Mouse (Mus musculus) brain, adult 2 months (tissue): Measurements from ENCODE around the gene Gpr65.
A peak's percentile ranks its signal among the peaks of the same experiment; 100 is the strongest.
"Not testable (repeated sequence)": the region's sequence is repeated elsewhere in the genome, so short reads cannot be mapped to it uniquely, and the experiment has no call there.

ENCODE experiments used
- DNase-seq: peaks from one replicate; pipeline ENCODE4 v3.0.0; 2011; ENCODE audit warnings: low read depth, low spot score

Gpr65 gene

GRCm38 (mm10) chr12:98268441-98269369 is at the start of gene Gpr65:
Gpr65 (plus strand) TSS chr12:98268635.
- no peak for DNase-seq

GRCm38 (mm10) chr12:98223286-98223685 is 45.1 kb upstream of the Gpr65 start:
- no peak for DNase-seq

- no peak for DNase-seq
These were observed 41.4 kb upstream of the Gpr65 start for GRCm38 (mm10) chr12:98227037-98227436.

- DNase-seq: not testable (repeated sequence)
These were observed 30.0 kb upstream of the Gpr65 start for GRCm38 (mm10) chr12:98238478-98238877.

GRCm38 (mm10) chr12:98244161-98244560 is 24.3 kb upstream of the Gpr65 start:
- DNase-seq: peak; percentile 82

- DNase-seq: no peak
These were observed 23.6 kb upstream of the Gpr65 start for GRCm38 (mm10) chr12:98244865-98245264.

GRCm38 (mm10) chr12:98246835-98247234 is 21.6 kb upstream of the Gpr65 start:
- peak; percentile 54 for DNase-seq

- DNase-seq: peak; percentile 38
These were observed 18.8 kb upstream of the Gpr65 start for GRCm38 (mm10) chr12:98249671-98250070.

GRCm38 (mm10) chr12:98250327-98250726 is 18.1 kb upstream of the Gpr65 start:
- no peak for DNase-seq

- DNase-seq: no peak
These were observed 16.0 kb upstream of the Gpr65 start for GRCm38 (mm10) chr12:98252417-98252816.

GRCm38 (mm10) chr12:98255373-98255995 is 13.0 kb upstream of the Gpr65 start:
- no peak for DNase-seq

- no peak for DNase-seq
These were observed 10.0 kb upstream of the Gpr65 start for GRCm38 (mm10) chr12:98258371-98258844.

- DNase-seq: peak; percentile 95
These were observed 9.5 kb upstream of the Gpr65 start, which contains the start of gene Galc for GRCm38 (mm10) chr12:98258845-98259517. Galc (minus strand) TSS chr12:98259459.

- DNase-seq: no peak
These were observed 8.9 kb upstream of the Gpr65 start for GRCm38 (mm10) chr12:98259518-98259852.

- DNase-seq: no peak
These were observed 2.7 kb upstream of the Gpr65 start for GRCm38 (mm10) chr12:98265697-98266096.

GRCm38 (mm10) chr12:98269791-98270745 is 1.6 kb downstream of the Gpr65 start:
- DNase-seq: no peak

- no peak for DNase-seq
These were observed 2.6 kb downstream of the Gpr65 start for GRCm38 (mm10) chr12:98270810-98271566.

GRCm38 (mm10) chr12:98272433-98272832 is 4.0 kb downstream of the Gpr65 start:
- DNase-seq: no peak

- peak; percentile 87 for DNase-seq
These were observed 12.1 kb downstream of the Gpr65 start for GRCm38 (mm10) chr12:98280530-98280929.

- no peak for DNase-seq
These were observed 12.6 kb downstream of the Gpr65 start for GRCm38 (mm10) chr12:98280996-98281395.
